Mouse (Mus musculus) adrenal gland, adult 2 months (tissue): ENCODE results near the gene Bbs12. TPM values are rescaled to one million over a fixed set of nuclear protein-coding genes. Genes with fewer than 3 reads are reported as not detected.

ENCODE experiments used
- DNase-seq: peaks from one replicate; pipeline ENCODE4 v3.0.0; 2021
- polyA plus RNA-seq: library from polyadenylated mRNA; depleted of rRNA; stranded (reverse); fragments of >200 nt; gene quantifications from 2 replicates; pipeline ENCODE4 v1.2.3, GENCODE M21; 2012
- total RNA-seq, 2 experiments: library from RNA; stranded (reverse); gene quantifications; 2 replicates each; pipeline ENCODE4 v1.2.3; 2021

The Bbs12 gene
- total and polyA plus RNA-seq, 3 experiments: 0.52 to 5.1 (median 3.9) TPM

GRCm38 (mm10) chr3:37326627-37327026, 14.3 kb downstream of the Bbs12 start:
- no peak for DNase-seq

GRCm38 (mm10) chr3:37328489-37328888, 16.1 kb downstream of the Bbs12 start:
- DNase-seq: no peak

- no peak for DNase-seq
Observed at GRCm38 (mm10) chr3:37329963-37330362, 17.6 kb downstream of the Bbs12 start.

GRCm38 (mm10) chr3:37331999-37332449, 19.7 kb downstream of the Bbs12 start:
- no peak for DNase-seq

GRCm38 (mm10) chr3:37334053-37334452, 21.7 kb downstream of the Bbs12 start:
- DNase-seq: no peak

DNA sequence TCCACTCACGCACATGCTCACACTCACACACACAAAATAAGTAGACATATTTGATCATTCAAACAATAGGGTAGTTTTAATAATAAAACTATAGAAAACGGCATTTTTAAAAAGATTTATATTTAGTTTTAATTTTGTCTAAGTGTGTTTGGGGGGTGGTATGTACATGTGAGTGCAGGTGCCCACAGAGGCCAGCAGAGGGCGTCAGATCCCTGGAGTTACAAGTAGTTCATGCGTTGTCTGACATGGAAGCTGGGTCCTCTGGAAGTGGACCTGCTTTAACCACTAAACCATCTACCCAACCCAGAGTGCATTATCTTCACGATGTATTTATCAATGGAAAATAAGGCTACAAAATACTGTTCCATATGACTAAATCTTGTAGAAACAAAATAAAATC, 28.8 kb downstream of the Bbs12 start:
- peak; percentile 12 for DNase-seq

DNA sequence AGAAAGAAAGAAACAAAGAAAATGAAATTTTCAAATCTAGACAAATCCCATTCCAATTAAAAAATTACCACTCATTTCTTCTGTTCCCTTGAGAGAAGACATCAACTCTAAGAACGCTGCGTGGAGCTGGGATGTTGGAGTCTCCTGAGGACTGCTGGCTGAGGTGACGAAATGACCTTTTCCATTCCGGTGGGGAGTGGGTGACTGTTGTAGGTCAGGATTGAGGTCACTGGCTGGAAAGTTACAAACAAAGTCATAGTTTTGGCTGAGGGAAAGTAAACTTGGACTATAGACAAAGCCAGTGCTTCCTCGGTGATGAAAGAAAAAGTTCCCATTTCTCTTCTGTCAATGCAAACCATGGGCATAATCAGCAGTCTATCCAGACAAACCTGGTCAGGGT, 30.5 kb downstream of the Bbs12 start:
- no peak for DNase-seq

DNA sequence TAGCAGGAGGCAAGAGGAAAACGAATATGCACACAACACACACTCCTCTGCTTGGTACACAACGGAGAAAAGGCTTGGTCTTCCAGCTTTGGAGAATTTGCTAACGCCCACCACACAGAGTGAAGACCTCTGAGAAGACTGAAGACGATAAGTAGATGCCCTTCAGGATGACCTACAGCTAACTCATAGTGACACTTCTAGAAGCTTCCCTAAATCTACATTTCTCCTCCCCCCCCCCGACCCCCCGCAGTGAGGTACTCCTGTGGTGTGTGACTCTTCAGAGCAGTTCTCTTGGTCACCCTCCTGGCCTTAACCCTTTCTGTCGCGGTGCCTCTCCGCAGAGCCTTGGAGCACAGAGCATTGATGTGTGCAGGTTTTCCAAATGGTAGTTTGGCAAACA, 35.3 kb downstream of the Bbs12 start:
- DNase-seq: no peak

DNA sequence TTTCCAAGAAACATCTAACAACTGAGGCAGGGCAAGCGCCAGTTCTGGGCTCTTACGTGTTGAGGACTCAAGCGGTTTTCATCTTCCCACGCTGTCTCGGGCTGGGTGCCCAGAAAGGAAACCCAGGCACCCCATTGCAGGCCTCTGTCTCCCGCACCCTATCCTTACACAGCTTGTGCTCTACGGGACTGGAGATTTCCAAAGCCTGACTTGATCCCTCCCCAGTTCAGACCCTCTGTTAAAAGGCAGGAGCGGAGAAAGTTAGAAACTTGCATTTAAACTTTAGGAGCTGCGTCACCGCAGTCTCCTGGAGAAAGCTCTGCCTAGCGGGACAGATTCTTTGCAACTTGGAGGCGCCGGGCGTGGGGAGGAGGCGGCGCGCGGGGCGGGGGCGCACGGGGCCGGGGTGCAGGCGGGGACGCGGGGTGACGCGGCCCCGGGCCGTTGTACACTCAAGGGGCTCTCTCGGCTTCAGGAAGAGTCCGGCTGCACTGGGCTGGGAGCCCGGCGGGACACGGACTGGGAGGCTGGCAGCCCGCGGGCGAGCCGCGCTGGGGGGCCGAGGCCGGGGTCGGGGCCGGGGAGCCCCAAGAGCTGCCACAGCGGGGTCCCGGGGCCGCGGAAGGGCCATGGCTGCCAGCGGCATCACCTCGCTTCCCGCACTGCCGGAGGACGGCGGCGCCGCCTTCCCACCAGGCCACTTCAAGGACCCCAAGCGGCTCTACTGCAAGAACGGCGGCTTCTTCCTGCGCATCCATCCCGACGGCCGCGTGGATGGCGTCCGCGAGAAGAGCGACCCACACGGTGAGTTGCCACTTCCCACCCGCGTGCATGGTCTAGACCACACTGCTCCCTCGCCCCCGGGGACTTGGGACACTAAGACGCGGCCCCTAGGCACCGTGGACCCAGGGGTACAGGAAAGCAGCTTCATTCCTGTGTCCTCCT, 36.1 kb downstream of the Bbs12 start, which contains the start of gene Fgf2:
Gene Fgf2, plus strand, starts transcription at position 126 of the 945 bp plus-strand sequence.
- DNase-seq: peak; percentile 57

GRCm38 (mm10) chr3:37349166-37349548, 36.8 kb downstream of the Bbs12 start:
- no peak for DNase-seq

GRCm38 (mm10) chr3:37350386-37350785, 38.0 kb downstream of the Bbs12 start:
- DNase-seq: no peak

GRCm38 (mm10) chr3:37353951-37354481, 41.7 kb downstream of the Bbs12 start:
- no peak for DNase-seq

GRCm38 (mm10) chr3:37354737-37355136, 42.4 kb downstream of the Bbs12 start:
- no peak for DNase-seq

DNA sequence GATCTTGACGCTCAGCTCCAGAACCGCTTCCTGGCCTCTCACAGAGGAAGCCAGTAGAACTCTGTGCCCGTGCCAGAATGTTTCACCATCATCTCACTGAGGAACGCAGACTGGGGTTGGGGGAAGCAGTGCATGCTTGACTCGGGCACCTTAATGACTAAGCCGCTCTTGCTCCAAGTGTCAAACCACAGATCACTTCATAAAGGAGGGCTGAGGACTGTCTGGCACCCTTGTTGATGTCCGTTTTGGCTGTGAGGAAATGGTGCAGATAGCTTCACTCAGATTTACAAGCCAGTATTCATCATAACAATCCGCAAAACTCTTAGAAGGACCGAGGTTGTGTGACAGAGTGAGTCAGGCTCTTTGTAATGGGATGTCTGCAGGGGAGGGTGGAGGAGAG, 48.4 kb downstream of the Bbs12 start:
- peak; percentile 17 for DNase-seq

GRCm38 (mm10) chr3:37365144-37365543, 52.8 kb downstream of the Bbs12 start:
- no peak for DNase-seq

DNA sequence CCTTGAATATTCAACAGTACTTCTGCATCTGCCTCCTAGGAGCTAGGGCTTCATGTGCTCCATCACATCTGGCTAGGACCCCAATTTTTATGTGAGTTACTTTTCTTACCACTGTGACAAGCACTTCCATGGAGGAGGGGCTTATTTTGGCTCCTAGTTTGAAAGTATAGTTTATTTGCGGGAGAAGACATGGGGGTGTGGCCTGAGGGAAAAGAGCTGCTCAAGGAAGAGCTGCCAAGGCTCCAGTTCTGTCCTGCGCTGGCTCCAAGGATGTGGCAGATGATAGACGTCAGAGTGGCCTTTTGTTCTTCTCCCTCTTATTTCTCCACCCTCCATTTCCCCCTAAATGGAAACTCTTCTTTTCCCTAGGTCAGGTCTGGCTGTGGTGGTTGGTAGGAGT, 53.6 kb downstream of the Bbs12 start:
- no peak for DNase-seq

DNA sequence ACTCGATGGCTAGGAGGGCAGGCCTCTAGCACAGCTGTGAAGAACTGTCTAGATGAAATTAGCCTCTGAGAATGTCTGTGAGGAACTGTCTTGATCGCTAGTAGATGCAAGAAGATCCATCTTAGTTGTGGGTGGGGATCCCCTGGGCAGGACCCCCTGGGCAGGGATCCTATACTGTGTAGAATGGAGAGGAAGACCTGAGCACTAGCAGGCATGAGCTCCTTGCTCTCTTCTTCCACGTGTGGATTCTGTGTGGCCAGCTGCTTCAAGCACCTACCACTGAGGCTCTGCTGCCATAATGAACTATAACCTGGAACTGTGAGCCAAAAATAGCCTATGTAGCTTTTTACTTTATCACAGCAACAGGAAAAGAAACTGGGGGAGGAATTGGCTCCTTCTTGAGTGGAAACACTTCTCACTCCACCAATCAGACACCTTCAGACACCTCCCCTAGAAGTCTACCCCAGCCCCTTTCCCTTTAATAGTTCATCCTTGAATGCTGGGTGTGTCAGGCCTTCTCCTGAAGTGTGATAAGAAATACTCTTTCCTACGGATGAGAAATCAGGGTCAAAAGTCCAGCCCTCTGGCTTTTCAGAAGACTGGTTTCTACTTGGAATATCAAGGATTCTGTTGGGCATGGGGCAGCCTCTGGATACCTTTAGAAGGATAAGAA, 54.2 kb downstream of the Bbs12 start:
- DNase-seq: no peak

- no peak for DNase-seq
Observed at GRCm38 (mm10) chr3:37370407-37370806, 58.1 kb downstream of the Bbs12 start.
